Mouse (Mus musculus) cerebellum, postnatal 10 days (tissue): ENCODE results near the gene Etv2.

Source experiments
- DNase-seq, 2 experiments: peaks; one replicate each; pipeline ENCODE4 v3.0.0; 2021; ENCODE audit warnings: mixed read lengths in 2 of 2

The Etv2 gene

GRCm38 (mm10) chr7:30588676-30589434, 46.8 kb downstream of the Etv2 start, which contains the start of gene Kmt2b:
Gene Kmt2b (minus strand): TSS chr7:30588726.
- peak; percentile 95 to 98 for DNase-seq

GRCm38 (mm10) chr7:30587842-30588667, 47.6 kb downstream of the Etv2 start:
- peak in 1 of 2 experiments; percentile 75 for DNase-seq

- peak; percentile 39 to 42 for DNase-seq
Observed at GRCm38 (mm10) chr7:30586455-30587020, 49.1 kb downstream of the Etv2 start.

GRCm38 (mm10) chr7:30585170-30585569, 50.5 kb downstream of the Etv2 start:
- DNase-seq, result no peak

- DNase-seq, result no peak
Observed at GRCm38 (mm10) chr7:30584339-30584738, 51.3 kb downstream of the Etv2 start.
